Mouse (Mus musculus) T-cell, adult 2 months (primary cell): Measurements from ENCODE around the gene Sdk1.

Experiments used
- DNase-seq: peaks from one replicate; pipeline ENCODE4 v3.0.0; 2022; ENCODE audit warnings: low spot score

The Sdk1 gene

DNA sequence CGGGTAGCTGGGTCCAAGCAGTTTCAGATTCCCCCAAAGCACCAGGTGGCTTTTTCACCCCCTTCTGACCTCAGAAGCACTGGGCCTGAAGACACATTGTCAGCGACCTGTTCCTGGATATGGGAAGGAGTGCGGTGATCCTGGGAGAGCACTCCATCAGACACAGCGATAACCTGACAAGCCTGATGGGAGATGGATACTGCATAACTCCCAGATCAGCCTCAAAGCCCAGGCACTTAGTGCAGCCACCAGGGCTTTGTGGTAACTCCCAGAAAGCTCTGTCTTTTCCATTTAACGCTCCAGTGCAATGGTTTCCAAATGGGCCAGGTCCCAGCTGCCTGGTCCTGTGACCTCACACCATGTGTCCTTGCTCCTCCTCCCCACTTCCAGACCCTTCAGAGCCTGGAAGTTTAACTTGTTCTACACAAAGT, 886.9 kb downstream of the Sdk1 start:
- no peak for DNase-seq

DNA sequence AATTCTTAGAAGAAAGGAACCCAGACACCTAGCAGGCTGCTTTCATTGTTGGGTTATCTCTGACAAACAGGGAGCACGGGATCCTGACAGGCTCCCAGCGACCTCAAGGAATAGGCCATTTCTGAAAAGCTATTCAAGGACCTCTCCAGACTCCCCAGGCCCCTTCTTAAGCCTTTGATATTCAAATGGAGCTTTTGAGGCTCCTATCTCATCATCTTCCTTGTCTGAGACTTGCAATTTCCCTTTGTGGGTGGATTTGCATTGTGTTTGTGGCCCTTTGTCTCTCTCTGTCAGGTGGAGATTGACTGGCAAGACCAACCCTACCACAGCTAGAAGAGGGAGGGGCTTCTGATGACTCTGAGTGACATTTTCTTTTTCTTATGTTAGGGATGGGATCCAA, 888.7 kb downstream of the Sdk1 start:
- DNase-seq = no peak

DNA sequence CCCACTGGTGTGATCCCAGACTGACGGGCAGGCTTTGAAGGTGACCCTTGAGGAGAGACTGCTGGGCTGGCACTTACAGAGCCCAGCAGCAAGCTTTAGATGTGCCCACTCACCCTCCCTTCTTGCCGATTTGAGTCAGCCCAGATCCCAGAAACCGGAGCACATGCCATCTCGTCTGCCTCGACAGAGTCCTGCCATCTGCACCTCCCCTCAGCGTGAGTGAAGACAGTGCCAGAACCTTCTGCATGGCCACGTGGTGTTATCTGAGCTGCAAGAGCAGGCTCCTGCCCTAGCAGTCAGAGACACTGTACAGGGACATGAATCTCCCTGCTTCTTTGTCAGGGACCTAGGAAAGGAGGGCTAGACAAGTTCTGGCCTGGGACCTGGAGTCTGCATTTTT, 898.7 kb downstream of the Sdk1 start:
- no peak for DNase-seq

DNA sequence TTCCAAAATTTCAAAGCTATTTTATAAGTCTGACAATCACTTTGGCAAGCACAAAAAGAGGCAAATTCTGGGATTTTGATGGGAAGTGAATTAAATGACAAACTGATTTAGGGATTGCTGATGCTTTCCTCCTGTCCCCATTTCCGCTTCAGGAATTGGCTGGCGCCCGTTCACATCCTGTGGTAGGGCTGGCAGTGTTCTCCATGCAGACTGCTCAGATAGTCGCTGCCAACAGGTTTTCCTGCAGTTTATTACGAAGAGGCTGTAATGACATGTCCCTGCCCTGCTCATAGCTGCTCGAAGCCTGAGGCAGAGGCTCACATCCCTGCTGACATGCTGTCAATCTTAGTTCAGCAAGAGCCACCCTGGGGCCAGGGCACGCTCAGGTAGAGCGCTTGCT, 908.3 kb downstream of the Sdk1 start:
- DNase-seq = no peak

DNA sequence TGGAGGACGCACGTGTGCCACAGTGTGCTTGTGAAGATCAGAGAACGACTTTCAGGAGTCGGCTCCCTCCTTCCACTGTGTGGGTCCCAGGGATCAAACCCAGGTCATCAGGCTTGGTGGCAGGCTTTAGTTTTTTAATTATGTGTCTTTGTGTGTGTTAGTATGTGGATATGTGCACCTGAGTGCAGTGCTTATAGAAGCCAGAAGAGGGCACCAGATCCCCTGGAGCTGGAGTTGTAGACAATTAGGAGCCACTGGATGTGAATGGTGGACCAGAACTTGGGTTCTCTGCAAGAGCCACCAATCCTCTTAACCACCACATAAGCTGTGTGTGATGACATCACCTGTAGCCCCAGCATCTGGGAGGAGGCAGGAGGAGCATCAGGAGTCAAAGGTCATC, 909.5 kb downstream of the Sdk1 start:
- no peak for DNase-seq

DNA sequence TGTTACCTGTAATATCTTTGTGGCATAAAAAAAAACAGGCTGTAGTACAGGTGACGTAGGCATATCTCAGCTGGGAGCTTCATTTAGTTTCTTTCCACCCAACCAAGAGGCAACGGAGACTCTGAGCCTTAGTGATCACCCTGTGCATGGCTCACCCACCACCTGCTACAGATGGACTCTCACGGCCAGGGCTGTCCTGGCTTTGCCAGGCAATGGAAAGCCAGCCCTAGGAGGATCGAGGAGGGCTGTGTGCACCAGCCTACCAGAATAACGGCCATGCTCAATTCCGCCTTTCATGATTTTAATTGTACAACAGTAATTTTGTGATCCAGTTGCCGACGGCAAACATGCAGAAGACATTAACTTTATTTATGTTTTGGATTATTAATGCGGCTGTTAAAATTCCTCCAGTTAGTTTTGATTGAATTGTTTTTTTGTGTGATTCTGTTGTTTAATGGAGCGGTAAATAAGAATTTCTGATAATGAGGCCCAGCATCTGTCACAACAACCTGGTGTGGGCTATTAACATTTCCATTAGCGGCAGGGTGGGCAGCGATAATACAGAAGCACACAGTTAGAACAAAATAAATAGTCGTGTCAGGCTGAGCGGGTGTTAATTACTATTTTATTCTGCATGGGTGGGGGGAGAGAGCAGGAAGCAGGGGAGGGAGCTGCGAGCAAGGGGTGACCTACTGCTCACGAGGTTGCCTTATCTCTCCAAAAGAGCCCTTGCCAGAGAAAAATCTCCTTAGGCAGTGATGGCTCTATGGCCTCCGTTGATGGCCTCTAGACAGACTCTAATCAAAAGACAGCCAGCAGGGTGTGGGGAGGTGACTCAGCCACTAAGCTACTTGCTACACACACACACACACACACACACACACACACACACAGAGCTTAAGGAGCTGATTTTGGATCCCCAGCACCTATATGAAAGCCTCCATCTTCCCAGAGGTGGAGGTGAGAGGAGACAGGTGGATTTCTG, 915.9 kb downstream of the Sdk1 start:
- no peak for DNase-seq

DNA sequence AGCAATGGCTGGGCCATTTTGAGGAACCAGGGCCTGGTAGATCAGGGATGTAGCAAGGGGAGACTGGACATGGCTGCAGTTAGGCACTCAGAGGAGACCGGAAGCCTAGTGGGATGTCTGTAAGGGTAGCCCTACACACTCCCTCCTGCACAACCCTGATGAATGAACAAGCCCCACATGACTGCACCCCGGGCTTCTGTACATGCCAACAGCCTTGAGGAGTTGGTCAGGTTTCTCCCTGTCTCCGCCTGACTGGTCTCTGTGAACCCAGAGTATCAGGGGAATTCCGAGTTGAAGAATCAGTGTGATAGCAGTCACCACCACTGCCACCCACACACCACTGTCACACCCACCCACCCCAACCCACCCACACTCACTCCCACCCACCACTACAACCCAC, 922.2 kb downstream of the Sdk1 start:
- no peak for DNase-seq

DNA sequence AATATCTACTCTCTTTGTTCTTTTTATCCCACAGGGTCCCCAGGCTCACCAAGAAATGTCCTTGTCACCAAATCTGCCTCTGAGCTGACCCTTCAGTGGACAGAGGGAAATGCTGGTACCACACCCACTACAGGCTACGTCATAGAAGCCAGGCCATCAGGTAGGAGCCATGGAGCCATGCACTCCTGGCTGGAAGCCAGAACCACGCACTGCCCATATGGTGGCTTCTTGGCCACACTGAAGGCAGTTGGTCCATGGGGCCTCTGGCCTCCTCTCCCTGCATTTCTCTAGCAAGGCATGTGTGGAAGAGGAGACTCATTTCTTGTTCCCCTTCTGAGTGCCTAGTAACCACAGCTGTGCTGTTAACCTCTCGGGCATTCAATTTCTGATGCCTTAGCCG, 932.3 kb downstream of the Sdk1 start:
- no peak for DNase-seq

DNA sequence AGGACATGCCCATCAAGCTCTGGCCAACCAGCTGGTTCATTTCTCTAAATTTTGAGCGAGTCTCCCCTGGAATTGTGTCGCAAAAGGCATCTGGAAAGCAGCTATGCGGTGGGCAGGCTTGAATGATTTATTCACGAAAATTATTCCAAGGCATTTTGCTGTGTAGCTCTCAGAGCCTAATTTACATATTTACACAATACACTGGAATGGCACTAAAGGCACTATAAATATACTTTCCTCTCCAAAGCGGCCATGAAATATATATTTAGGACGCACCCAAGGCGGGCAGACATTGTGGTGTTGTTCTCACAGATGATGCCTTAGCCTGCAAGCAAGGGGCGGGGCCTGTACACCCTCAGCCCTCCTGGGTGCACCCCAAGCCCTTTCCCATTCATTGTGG, 936.9 kb downstream of the Sdk1 start:
- DNase-seq = no peak

DNA sequence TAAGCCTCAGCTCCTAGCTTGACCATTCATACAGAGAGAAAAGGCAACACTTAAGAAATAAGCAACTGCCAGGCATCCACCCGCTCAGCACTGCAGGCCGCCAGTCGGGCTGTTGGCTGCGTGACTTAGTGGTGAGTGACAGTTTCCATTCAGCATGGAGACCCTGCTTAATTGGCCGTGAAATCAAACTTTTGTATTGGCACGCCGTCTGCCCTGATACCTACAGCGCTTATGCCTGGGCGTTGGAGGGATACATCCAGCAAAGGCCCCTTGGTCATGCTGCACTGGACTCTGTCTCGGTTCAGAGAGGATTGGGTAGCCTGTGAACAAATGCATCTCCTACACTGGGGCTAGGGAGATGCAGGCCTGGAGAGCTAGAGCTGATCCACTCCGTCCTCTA, 938.0 kb downstream of the Sdk1 start:
- DNase-seq = no peak

DNA sequence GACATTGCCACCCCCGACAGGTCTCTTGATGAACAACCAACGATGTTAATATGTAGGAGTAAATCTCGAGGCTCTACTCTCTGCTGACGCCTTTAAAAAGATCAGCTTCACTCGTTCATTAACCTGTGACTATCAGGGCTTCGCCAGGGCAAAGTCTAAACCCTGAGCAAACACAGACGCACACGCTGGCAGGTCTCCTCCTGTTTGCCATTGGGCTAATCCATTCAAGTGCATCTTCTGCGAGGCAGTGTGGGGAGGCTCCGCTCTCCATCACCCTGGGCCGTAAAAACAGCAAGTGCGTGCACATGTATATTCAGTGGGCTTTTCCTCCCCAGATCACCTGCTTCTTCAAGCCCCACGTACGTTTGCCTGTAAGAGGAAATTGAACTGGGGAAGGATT, 940.6 kb downstream of the Sdk1 start:
- no peak for DNase-seq

DNA sequence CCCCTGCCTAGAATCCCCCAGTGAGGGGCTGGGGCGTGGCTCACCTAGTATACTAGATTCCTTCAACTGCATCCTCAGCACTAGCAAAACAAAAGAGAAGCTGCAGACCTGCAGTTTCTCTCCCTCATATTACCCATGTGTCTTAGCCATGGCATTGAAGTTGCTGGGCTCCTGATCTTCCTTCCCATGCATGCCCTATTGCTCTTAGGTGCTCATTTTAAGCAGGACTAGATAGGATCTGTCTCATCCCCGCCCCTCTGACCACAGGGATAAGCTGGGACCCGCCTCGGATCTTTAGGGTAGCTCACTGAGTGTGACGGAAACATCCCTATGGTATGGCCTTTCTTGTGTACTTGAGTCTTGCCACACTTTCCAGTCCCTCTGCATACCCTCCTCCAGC, 947.5 kb downstream of the Sdk1 start:
- no peak for DNase-seq

DNA sequence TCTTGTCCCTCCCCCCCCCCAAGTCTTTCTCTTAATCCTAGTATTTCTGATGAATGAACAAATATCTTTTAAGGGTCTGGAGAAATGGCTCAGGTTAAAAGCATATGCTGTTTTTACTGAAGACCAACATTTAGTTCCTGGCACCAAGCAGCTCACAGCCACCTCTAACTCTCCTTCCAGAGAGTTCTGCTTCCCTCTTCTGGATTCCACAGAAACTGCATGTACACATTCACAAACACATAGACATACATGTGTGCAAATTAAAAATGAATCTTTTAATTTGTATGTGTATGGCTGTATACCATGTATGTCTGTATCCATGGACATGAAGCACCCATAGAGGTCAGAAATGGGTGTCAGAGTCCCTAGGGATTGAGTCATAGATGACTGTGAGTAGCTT, 968.6 kb downstream of the Sdk1 start:
- no peak for DNase-seq

DNA sequence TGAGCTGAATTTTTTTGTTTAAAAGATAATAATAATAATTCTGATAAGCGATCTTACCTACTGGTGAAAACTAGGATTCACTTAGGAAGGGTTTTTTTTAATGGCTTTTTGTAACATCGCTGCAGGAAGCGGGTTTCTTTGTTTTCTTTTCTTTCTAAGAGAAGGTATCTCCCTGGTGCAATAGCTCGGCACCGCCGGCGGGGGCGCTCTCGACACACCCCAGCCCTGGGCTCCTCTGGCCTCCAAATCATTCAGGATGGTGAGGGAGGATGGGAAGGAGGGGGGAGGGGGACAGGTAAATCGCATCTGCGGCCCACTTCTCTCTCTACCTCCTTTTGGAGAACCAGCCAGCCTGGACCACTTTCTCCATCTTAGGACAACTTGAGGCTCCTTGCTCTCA, 971.0 kb downstream of the Sdk1 start:
- no peak for DNase-seq

DNA sequence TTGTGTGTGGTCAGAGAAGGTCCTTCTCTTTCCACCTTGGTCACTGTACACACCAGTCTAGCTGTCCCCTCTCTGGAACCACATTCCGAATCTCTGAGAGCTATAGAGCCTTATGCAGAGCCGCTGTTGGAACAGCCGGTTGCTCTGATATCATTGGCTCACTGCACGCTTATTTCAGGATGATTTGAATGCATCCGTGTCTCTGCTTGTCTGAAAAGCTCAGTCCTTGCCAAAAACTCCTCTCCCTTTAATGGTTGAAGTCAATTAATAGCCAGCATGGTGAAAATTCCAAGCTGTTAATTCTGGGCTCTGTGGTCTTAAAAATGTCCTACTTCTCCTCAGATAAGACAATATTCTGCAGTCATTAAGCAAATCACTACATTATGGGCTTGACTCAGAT, 974.7 kb downstream of the Sdk1 start:
- no peak for DNase-seq

DNA sequence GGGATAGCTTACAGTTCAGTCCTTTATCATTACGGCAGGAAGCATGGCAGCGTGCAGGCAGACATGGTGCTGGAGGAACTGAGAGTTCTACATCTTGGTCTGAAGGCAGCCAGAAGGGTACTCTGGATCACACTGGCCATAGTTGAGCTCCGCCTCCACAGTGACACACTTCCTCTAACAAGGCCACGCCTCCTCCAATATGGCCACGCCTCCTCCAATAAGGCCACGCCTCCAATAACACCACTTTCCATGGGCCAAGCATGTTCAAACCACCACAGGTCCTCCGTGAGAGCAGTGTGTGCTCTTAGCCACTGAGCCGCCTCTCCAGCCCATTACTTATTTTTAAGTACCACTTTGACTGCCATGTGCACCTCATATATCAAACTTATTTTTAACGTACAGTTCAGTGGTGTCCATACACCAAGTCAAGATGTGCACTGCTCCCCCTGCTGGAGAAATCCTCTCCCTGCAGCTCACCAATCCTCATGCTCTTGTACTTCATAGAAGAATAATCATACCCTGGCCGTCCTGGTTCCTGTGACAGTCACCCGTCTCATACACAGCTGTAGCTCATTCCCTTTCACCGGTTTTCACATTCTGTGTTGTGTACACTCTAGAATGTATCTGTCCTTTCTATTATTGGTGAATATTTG, 979.7 kb downstream of the Sdk1 start:
- no peak for DNase-seq

DNA sequence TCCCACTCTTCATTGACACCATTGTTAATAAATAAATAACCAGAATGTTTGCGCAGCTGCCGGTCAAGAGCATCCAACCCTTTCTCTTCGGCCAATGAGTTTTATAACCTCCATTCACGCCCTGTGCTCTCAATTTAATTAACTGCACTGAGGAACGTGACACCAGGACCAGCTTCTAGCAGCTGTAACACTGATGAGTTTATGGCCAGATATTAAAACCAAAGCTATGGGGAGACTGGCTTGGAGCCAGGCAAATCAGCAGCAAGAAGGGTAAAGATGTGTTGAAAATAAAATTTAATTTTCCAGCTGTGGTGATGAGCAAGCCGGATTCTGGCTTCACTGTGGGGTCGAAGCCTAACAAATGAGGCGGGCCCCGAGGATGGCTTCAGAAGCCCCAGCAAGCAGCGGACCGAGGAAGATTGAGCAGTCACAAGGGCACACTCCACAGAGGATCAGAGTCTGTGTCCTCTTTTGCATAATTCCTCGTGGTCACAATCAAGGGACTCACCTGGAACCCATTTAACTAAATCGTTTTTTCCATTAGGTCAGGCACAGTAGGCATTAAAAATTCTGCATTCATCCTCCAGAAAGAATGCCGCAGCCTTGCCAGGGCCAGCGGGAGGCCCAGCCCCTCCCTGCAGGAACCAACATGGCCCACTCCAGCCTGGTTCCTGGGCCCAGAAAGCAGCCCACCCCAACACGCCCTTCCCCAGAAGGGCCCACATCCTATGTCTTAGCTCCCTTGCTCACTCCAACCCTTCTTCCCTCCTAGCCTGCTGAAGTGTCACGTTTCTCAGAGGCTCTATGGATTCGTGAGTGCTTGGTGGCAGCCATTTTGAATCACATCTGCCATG, 987.9 kb downstream of the Sdk1 start:
- DNase-seq = no peak

DNA sequence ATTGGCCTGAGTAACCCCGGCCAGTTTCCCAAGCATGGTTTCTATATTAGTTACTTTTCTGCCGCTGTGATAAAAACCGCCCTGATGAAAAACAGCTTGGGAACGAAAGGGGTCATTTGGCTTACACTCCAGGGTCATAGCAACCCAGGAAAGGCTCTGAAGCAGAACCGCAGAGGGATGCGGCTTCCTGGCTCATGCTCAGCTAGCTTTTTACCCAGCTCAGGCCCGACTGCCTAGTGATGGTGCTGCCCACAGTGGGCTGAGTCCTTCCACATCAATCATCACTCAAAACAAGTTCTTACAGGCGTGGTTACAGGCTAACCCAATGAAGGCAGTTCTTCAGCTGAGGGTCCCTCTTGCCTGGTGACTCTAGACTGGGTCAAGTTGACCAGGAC, 988.5 kb downstream of the Sdk1 start:
- no peak for DNase-seq

DNA sequence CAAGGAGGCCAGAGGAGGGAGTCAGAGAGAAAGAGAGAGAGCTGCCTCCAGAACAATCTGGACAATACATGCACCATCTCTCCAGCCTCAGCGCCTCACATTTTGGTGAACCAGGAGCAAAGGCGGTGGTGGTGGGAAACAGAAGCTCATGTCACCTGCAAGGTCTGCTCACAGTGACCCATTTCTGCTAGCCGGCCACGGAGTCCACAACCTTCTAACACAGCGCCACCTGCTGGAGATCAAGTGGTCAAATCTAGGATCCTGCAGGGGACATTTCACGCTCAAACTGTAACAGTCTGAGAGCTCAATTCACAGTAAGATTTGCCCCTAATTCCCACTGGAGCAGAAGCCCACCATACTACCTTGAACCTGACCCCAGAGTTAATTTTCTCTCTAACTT, 999.0 kb downstream of the Sdk1 start:
- no peak for DNase-seq

DNA sequence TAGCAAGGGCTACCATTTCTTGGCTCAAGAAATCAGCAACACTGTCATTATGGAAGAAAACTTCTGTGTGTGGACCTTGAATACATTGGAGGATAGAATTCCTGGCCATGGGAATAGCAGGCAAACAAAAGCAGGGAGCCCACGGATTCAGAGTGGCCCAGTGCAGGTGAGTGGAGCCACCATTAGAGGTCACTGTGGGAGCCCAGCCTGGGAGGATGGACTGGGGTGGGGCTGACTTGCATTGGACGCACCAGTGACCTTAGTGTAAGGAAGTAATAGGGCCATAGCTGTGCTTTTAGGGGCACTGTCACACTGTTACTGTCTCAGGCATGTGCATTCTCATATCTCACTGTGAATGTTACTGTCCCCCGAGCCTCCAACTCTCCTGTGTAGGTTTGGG, 1001.3 kb downstream of the Sdk1 start:
- DNase-seq = no peak

DNA sequence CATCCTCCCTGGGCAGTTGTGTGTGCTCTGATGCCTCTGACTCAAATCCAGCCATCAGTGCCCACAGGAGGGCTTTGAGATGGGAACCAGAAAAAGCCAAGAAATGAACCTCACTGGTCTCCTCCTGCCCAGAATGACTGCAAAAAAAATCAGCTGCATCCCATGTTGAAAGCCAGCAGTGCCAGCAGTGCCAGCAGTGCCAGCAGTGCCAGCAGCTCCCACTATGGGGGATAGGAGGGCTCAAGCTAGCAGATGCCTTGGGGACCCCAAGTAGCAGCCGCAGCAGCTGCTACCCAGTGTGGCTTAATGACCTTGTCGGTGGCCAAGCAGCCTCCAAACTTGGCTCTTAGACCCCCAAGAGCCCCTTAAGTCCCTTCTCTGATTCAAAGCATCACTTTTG, 1001.8 kb downstream of the Sdk1 start:
- DNase-seq = no peak

DNA sequence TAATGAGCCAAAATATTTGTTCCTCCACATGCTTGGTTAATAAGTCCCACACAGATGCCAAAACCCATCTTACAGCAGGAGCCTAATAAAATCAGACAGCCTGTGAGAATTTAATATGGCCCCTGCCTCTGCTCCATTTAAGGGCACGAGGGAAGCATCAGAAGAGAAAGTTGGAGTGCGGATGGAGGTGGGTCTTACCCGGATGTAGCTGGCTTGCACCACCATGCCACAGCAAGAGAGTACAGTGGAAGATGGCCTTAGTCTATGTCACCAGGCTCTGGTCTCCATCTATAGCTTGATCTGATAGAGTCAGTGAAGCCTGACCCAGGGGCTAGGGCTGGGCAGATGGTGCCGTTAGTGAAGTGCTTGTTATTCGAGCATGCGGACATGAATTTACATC, 1014.9 kb downstream of the Sdk1 start:
- no peak for DNase-seq

DNA sequence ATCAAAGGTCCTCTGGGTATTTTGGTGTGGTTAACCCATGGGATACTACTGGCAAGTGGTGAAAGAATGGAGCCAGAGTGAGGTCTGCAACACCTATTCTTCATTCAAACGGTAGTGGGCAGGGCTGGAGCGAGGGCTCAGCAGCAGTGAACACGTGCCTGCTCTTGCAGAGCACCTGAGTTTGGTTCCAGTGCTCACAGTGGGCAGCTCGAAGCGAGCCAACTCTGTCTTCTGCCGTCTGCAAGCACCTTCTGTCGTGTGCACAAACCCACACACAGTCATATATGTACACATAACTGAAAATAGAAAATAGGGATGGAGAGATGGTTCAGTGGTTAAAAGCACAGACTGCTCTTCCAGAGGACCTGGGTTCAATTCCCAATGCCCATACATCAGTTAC, 1017.4 kb downstream of the Sdk1 start:
- no peak for DNase-seq
